Mouse (Mus musculus) small intestine, adult 10 weeks (tissue): ENCODE results near the gene Itgad. TPM values are rescaled to one million over a fixed set of nuclear protein-coding genes. Genes with fewer than 3 reads are reported as not detected.

Experiments
- polyA plus RNA-seq: library from polyadenylated mRNA; stranded (reverse); fragments of 350-450 nt; fragmentation: Illumina TruSeq; extraction: RNeasy Lipid Tissue Mini Kit (QIAGEN cat#74804); gene quantifications from one replicate; pipeline ENCODE4 v1.2.3, GENCODE M21; 2014; ENCODE audit warnings: low replicate concordance

Gene Itgad
- 0.56 TPM for polyA plus RNA-seq

GRCm38 (mm10) chr7:128154076-128154475 lies at the start of gene Itgad:
Gene Itgad, plus strand, starts transcription at chr7:128154376.

GRCm38 (mm10) chr7:128128741-128129720 lies 25.1 kb upstream of the Itgad start, which contains the start of gene Itgax:
Gene Itgax, plus strand, starts transcription at chr7:128129547.

GRCm38 (mm10) chr7:128206152-128206551 lies 52.0 kb downstream of the Itgad start, which contains the start of gene Cox6a2:
Gene Cox6a2, minus strand, starts transcription at chr7:128206387.

GRCm38 (mm10) chr7:128236856-128237592 lies 82.8 kb downstream of the Itgad start, which contains the start of gene Armc5:
Gene Armc5, plus strand, starts transcription at chr7:128237342.

GRCm38 (mm10) chr7:128237927-128238778 lies 84.0 kb downstream of the Itgad start, which contains the start of gene 9130023H24Rik:
Gene 9130023H24Rik, minus strand, starts transcription at chr7:128238031.

GRCm38 (mm10) chr7:128246496-128247391 lies 92.6 kb downstream of the Itgad start, which contains the start of gene Tgfb1i1:
Gene Tgfb1i1, plus strand, starts transcription at chr7:128246812.

GRCm38 (mm10) chr7:128265411-128265810 lies 111.2 kb downstream of the Itgad start, which contains the start of gene Slc5a2:
Gene Slc5a2, plus strand, starts transcription at chr7:128265657.

Other genes starting within 250 kb of the Itgad start
- gene Kat8, start 241.9 kb upstream of the Itgad start, polyA plus RNA-seq = 5.7 TPM
- gene Prss8, start 224.3 kb upstream of the Itgad start, polyA plus RNA-seq = 0.26 TPM
- gene Prss36, start 207.7 kb upstream of the Itgad start, polyA plus RNA-seq = not detected
- gene Fus, start 186.9 kb upstream of the Itgad start, polyA plus RNA-seq = 567 TPM
- gene Pycard, start 160.5 kb upstream of the Itgad start, polyA plus RNA-seq = 89.0 TPM
- gene Trim72, start 150.4 kb upstream of the Itgad start, polyA plus RNA-seq = not detected
- 7.9 TPM for gene Itgam, start 91.7 kb upstream of the Itgad start, polyA plus RNA-seq
- not detected for gene Gm49368, start 91.7 kb upstream of the Itgad start, polyA plus RNA-seq
- gene Itgax, start 24.8 kb upstream of the Itgad start, polyA plus RNA-seq = 9.9 TPM
- not detected for gene Cox6a2, start 52.0 kb downstream of the Itgad start, polyA plus RNA-seq
- 0.19 TPM for gene Armc5, start 83.0 kb downstream of the Itgad start, polyA plus RNA-seq
- gene 9130023H24Rik, start 83.7 kb downstream of the Itgad start, polyA plus RNA-seq = 3.6 TPM
- gene Tgfb1i1, start 92.4 kb downstream of the Itgad start, polyA plus RNA-seq = 5.0 TPM
- gene Slc5a2, start 111.3 kb downstream of the Itgad start, polyA plus RNA-seq = not detected
- gene BC017158, start 143.8 kb downstream of the Itgad start, polyA plus RNA-seq = 9.7 TPM